Mouse (Mus musculus) layer of hippocampus, postnatal 36 days (tissue): ENCODE data around the gene Prss23. TPM values are rescaled to one million over a fixed set of nuclear protein-coding genes. Genes with fewer than 3 reads are reported as not detected.

Experiments
- DNase-seq, 2 experiments: peaks; one replicate each; pipeline ENCODE4 v3.0.0; 2022
- total RNA-seq, 2 experiments: library from RNA; stranded (reverse); gene quantifications; 2 replicates each; pipeline ENCODE4 v1.2.3; 2021

Gene Prss23
- 10 to 100 TPM; 13.8 to 14.7 TPM for total RNA-seq

- DNase-seq: no peak
These were observed at the start of gene Prss23 for GRCm38 (mm10) chr7:89526731-89527429. Prss23 (minus strand) TSS chr7:89527187.

- DNase-seq: no peak
These were observed 49.1 kb upstream of the Prss23 start for GRCm38 (mm10) chr7:89576127-89576526.

- no peak for DNase-seq
These were observed 37.6 kb upstream of the Prss23 start for GRCm38 (mm10) chr7:89564569-89564968.

GRCm38 (mm10) chr7:89563501-89563900 is 36.5 kb upstream of the Prss23 start:
- no peak for DNase-seq

GRCm38 (mm10) chr7:89562140-89562539 is 35.2 kb upstream of the Prss23 start:
- DNase-seq: no peak

GRCm38 (mm10) chr7:89560939-89561338 is 34.0 kb upstream of the Prss23 start:
- peak in 1 of 2 experiments; percentile 15 for DNase-seq

GRCm38 (mm10) chr7:89559633-89560032 is 32.6 kb upstream of the Prss23 start:
- no peak for DNase-seq

- DNase-seq: no peak
These were observed 32.1 kb upstream of the Prss23 start for GRCm38 (mm10) chr7:89559105-89559504.

GRCm38 (mm10) chr7:89558446-89559039 is 31.6 kb upstream of the Prss23 start:
- peak; percentile 43 to 55 for DNase-seq

- no peak for DNase-seq
These were observed 30.1 kb upstream of the Prss23 start for GRCm38 (mm10) chr7:89557056-89557455.

GRCm38 (mm10) chr7:89556652-89557051 is 29.7 kb upstream of the Prss23 start:
- no peak for DNase-seq

GRCm38 (mm10) chr7:89555170-89555569 is 28.2 kb upstream of the Prss23 start:
- no peak for DNase-seq

GRCm38 (mm10) chr7:89554068-89554467 is 27.1 kb upstream of the Prss23 start:
- no peak for DNase-seq

- no peak for DNase-seq
These were observed 14.0 kb upstream of the Prss23 start for GRCm38 (mm10) chr7:89540976-89541375.

GRCm38 (mm10) chr7:89539391-89539790 is 12.4 kb upstream of the Prss23 start:
- no peak for DNase-seq

- no peak for DNase-seq
These were observed 456 bp upstream of the Prss23 start for GRCm38 (mm10) chr7:89527430-89527856.

GRCm38 (mm10) chr7:89523816-89524215 is 3.2 kb downstream of the Prss23 start:
- no peak for DNase-seq

GRCm38 (mm10) chr7:89522170-89522569 is 4.8 kb downstream of the Prss23 start:
- no peak for DNase-seq

GRCm38 (mm10) chr7:89517460-89518390 is 9.3 kb downstream of the Prss23 start:
- DNase-seq: peak; percentile 19 to 25

- DNase-seq: no peak
These were observed 10.2 kb downstream of the Prss23 start for GRCm38 (mm10) chr7:89516551-89517459.

- DNase-seq: no peak
These were observed 15.0 kb downstream of the Prss23 start for GRCm38 (mm10) chr7:89511921-89512514.

GRCm38 (mm10) chr7:89508672-89509071 is 18.3 kb downstream of the Prss23 start:
- no peak for DNase-seq
